Comparison of ENCODE assay signal across 26 mouse cellular contexts in genomic region chr3:9131366-9131765, GRCm38 (mm10).
DNase-seq lines count a peak whose midpoint lies in the region; ATAC-seq and TF ChIP-seq lines count a peak whose summit lies in the region.
"Had no signal": no experiment of that assay in that cellular context is flagged by ENCODE, and none has a peak within 500 bp of the region (broad histone marks: within the 10 kb centered on the region; RNA-seq: fewer than 3 reads in every experiment).

No protein-coding gene starts in this region.

- TF ChIP-seq POLR2A in ES-Bruce4 (IDR thresholded peaks at IDR 0.05; ENCODE audit: insufficient read depth, low read length), result no peak

- no peak overlapping the region for H3K9ac ChIP-seq in ES-Bruce4 (ENCODE audit: low read depth, poor library complexity, severe bottlenecking)
- H3K9ac ChIP-seq in hindbrain, embryonic 11.5 days (ENCODE audit: low read depth, low read length), result no peak overlapping the region

- no peaks in the 10 kb centered on the region for H3K27me3 ChIP-seq in ES-Bruce4 (ENCODE audit: control insufficient read depth, insufficient read depth, low read length, poor library complexity, severe bottlenecking)
- H3K27me3 ChIP-seq in hindbrain, embryonic 11.5 days (ENCODE audit: control insufficient read depth, insufficient read depth, low read length), result no peaks in the 10 kb centered on the region
- H3K27me3 ChIP-seq: CH12.LX had no signal

- TF ChIP-seq CTCF in ES-Bruce4 (IDR thresholded peaks at IDR 0.05; ENCODE audit: low read depth, low read length), result no peak

- no peaks in the 10 kb centered on the region for H3K4me1 ChIP-seq in ES-Bruce4 (ENCODE audit: control insufficient read depth, insufficient read depth, low read length)
- no peaks in the 10 kb centered on the region for H3K4me1 ChIP-seq in hindbrain, embryonic 11.5 days (replicated peaks; ENCODE audit: control insufficient read depth, insufficient read depth, low read length)

- no peak overlapping the region for H3K4me2 ChIP-seq in hindbrain, embryonic 11.5 days (replicated peaks; ENCODE audit: low read depth, low read length)

- H3K36me3 ChIP-seq in ES-Bruce4 (ENCODE audit: control insufficient read depth, insufficient read depth, low read length, poor library complexity, severe bottlenecking), result no peaks in the 10 kb centered on the region
- H3K36me3 ChIP-seq in hindbrain, embryonic 11.5 days (ENCODE audit: control insufficient read depth, insufficient read depth, low read length), result no peaks in the 10 kb centered on the region
- H3K36me3 ChIP-seq: G1E had no signal

- TF ChIP-seq EP300 in ES-Bruce4 (IDR thresholded peaks at IDR 0.05; ENCODE audit: insufficient read depth, low read depth, low read length), result 0 out of 2 replicates have a peak, but pooled peaks have one; percentile 40

- WGBS in hindbrain, embryonic 11.5 days, result 80% methylated on average over 4 of the region's 4 CpGs

- intact Hi-C loops in left cerebral cortex, postnatal 36 days (cut with DNase I), result no loop called here

- H3K9me3 ChIP-seq in ES-Bruce4 (replicated peaks; ENCODE audit: control insufficient read depth, insufficient read depth, low read length, poor library complexity, severe bottlenecking), result no peaks in the 10 kb centered on the region
- H3K9me3 ChIP-seq in hindbrain, embryonic 11.5 days (ENCODE audit: control insufficient read depth, low read length), result no peaks in the 10 kb centered on the region
- H3K9me3 ChIP-seq: G1E had no signal

- no peak overlapping the region for H3K4me3 ChIP-seq in ES-Bruce4 (ENCODE audit: low read depth, low read length)
- no peak overlapping the region for H3K4me3 ChIP-seq in hindbrain, embryonic 11.5 days (ENCODE audit: low read depth, low read length)

- no peak for ATAC-seq in hindbrain, embryonic 11.5 days (ENCODE audit: low FRiP score)
- ATAC-seq: activated CD4-positive, CD25-positive, alpha-beta regulatory T cell, adult 4 months; Patski had no signal

- DNase-seq in ES-CJ7 (ENCODE audit: low read depth, low spot score), result peak; percentile 69
- peak; percentile 77 for DNase-seq in R1 (ENCODE audit: low read depth, low spot score)
- DNase-seq in ZHBTc4 (ENCODE audit: low read depth, low spot score), result peak; percentile 87
- DNase-seq in adrenal gland, adult 18-20 months (ENCODE audit: low spot score in 2 of 2), result no peak
- no peak for DNase-seq in heart, adult 11 months
- DNase-seq in hindbrain, embryonic 11.5 days (ENCODE audit: low spot score), result no peak
- no peak for DNase-seq in left cerebral cortex, postnatal 36 days (ENCODE audit: low spot score in 2 of 2)
- DNase-seq: adrenal gland, adult 2 months; adrenal gland, adult 8-10 months; adrenal gland, postnatal 10 days; adrenal gland, postnatal 14 days; adrenal gland, postnatal 25 days; adrenal gland, postnatal 36 days; B cell, adult 2 months; cerebellum, adult 11 months; cerebellum, adult 11-12 months; cerebellum, adult 18-20 months; cerebellum, adult 2 months; cerebellum, adult 8-10 months; cerebellum, adult 9-10 months; cerebellum, adult 9-11 months had no signal

- no peak overlapping the region for H3K27ac ChIP-seq in ES-Bruce4 (ENCODE audit: insufficient read depth, low read length)
- H3K27ac ChIP-seq in hindbrain, embryonic 11.5 days (ENCODE audit: low read depth, low read length), result no peak overlapping the region

Comparison
In these comparisons a context has a peak if more than half of its experiments do, and no peak if none do; other contexts are left out.
1. DNase-seq: peak in ES-CJ7 (single experiment), R1 (single experiment) and ZHBTc4 (single experiment); none in adrenal gland, adult 18-20 months (0 of 2), heart, adult 11 months (single experiment), hindbrain, embryonic 11.5 days (single experiment) and left cerebral cortex, postnatal 36 days (0 of 2).